Mouse (Mus musculus) lung, postnatal 0 days (tissue): Measurements from ENCODE around the gene Gsto2. TPM values are rescaled to one million over a fixed set of nuclear protein-coding genes. Genes with fewer than 3 reads are reported as not detected.

Source experiments
- ATAC-seq: fragments of 200-750 bp; cut with Nextera tagmentation; 2 replicates; pipeline ENCODE4 v1.8.0; 2017; ENCODE audit warnings: moderate library complexity
- DNase-seq: peaks from one replicate; pipeline ENCODE4 v3.0.0-alpha.2; 2016; ENCODE audit warnings: low spot score
- H3K27ac ChIP-seq: fragments of 300-500 bp; sonication (generic); 2 replicates; pipeline ENCODE4 v1.5.1; 2014; ENCODE audit warnings: antibody characterized with exemption, mild to moderate bottlenecking, low read length, mixed read lengths
- H3K27me3 ChIP-seq: fragments of 300-500 bp; sonication (generic); replicated peaks from 2 replicates; pipeline ENCODE4 v1.6.1; 2014; ENCODE audit warnings: low read length, mixed read lengths; ENCODE audit not compliant: insufficient read depth
- H3K36me3 ChIP-seq: fragments of 300-500 bp; sonication (generic); 2 replicates; pipeline ENCODE4 v1.6.1; 2014; ENCODE audit warnings: low read length, mixed read lengths; ENCODE audit not compliant: insufficient read depth
- H3K4me1 ChIP-seq: fragments of 300-500 bp; sonication (generic); 2 replicates; pipeline ENCODE4 v1.6.1; 2014; ENCODE audit warnings: antibody characterized with exemption, low read depth, low read length, mixed read lengths; ENCODE audit not compliant: insufficient read depth
- H3K4me2 ChIP-seq: fragments of 300-500 bp; sonication (generic); replicated peaks from 2 replicates; pipeline ENCODE4 v1.6.1; 2014; ENCODE audit warnings: low read depth, mild to moderate bottlenecking, low read length, moderate library complexity, mixed read lengths
- H3K4me3 ChIP-seq: fragments of 300-500 bp; sonication (generic); 2 replicates; pipeline ENCODE4 v1.5.1; 2014; ENCODE audit warnings: low read depth, low read length
- H3K9ac ChIP-seq: fragments of 300-500 bp; sonication (generic); replicated peaks from 2 replicates; pipeline ENCODE4 v1.6.1; 2014; ENCODE audit warnings: low read depth, mild to moderate bottlenecking
- H3K9me3 ChIP-seq: fragments of 300-500 bp; sonication (generic); 2 replicates; pipeline ENCODE4 v1.6.1; 2016; ENCODE audit warnings: low read length, mixed read lengths
- CTCF ChIP-seq: IDR thresholded peaks from 2 replicates; pipeline ENCODE4 v1.5.1; 2016; ENCODE audit warnings: antibody characterized with exemption, mild to moderate bottlenecking
- EP300 ChIP-seq: IDR thresholded peaks from 2 replicates; pipeline ENCODE4 v1.6.1; 2016; ENCODE audit warnings: antibody characterized with exemption, mild to moderate bottlenecking, control low read depth
- WGBS: fragments of 180-500 bp; shearing (Covaris S2); extraction: QIAGEN DNeasy Blood & Tissue Kit; methylation state at CpG from one replicate; pipeline ENCODE4 v1.1.7; 2014; 5-methylcytosine and 5-hydroxymethylcytosine counted together
- polyA plus RNA-seq: library from polyadenylated mRNA; unstranded; fragments of >200 nt; fragmentation: Nextera tagmentation; extraction: Ambion mirVana; gene quantifications from 2 replicates; pipeline ENCODE4 v1.2.1, GENCODE M21; 2015

Gsto2 gene
- polyA plus RNA-seq, 1 experiment from 2014 or later = 2.1 TPM

- peaks cover 13% of the 10 kb centered on the region; the same call in 1 of the 2 replicates for H3K4me1 ChIP-seq
- DNase-seq = peak; percentile 75
- peak overlapping the region; percentile 83 for H3K4me2 ChIP-seq
Measured at GRCm38 (mm10) chr19:47918455-47919101, 53.2 kb downstream of the Gsto2 start.

GRCm38 (mm10) chr19:47919126-47919965 lies 54.0 kb downstream of the Gsto2 start, which contains the start of the genes Cfap43 and Itprip:
Gene Cfap43, minus strand, starts transcription at chr19:47919287.
Gene Itprip, minus strand, starts transcription at chr19:47919299.
- Histone ChIP-seq H3K27ac (peak within 1 kb of the TSS; percentile 99), H3K27me3 (no peaks in the 10 kb centered on the region), H3K4me3 (peak within 1 kb of the TSS; percentile 89), H3K9me3 (no peaks in the 10 kb centered on the region), H3K4me1 (peaks cover 13% of the 10 kb centered on the region; the same call in 1 of the 2 replicates), H3K9ac (peak within 1 kb of the TSS; percentile 72), H3K36me3 (no peaks in the 10 kb centered on the region), H3K4me2 (peak within 1 kb of the TSS; percentile 83)
- under 1% methylated on average over 48 of the region's 48 CpGs for whole genome bisulfite sequencing
- peak; percentile 89 for ATAC-seq
- peak; percentile 97 for DNase-seq
- peak; percentile 83 for TF ChIP-seq EP300
- TF ChIP-seq CTCF = peak; percentile 71

More at GRCm38 (mm10) chr19:47918455-47919101, 53.2 kb downstream of the Gsto2 start:
- Histone ChIP-seq H3K9ac (peak overlapping the region; percentile 72), H3K27ac (peak overlapping the region; percentile 99), H3K36me3 (no peaks in the 10 kb centered on the region), H3K4me3 (peak overlapping the region; percentile 89), H3K9me3 (no peaks in the 10 kb centered on the region), H3K27me3 (no peaks in the 10 kb centered on the region)
- peak; percentile 6 for ATAC-seq
- 3% methylated on average over 29 of the region's 29 CpGs for WGBS
- no peak for TF ChIP-seq EP300
- TF ChIP-seq CTCF = no peak

- WGBS = 0% methylated on average over 8 of the region's 8 CpGs
- DNase-seq = no peak
- no peaks in the 10 kb centered on the region for H3K27me3 ChIP-seq
- peak; percentile 25 for ATAC-seq
- H3K27ac ChIP-seq = peak overlapping the region; percentile 99
- H3K36me3 ChIP-seq = no peaks in the 10 kb centered on the region
- H3K9ac ChIP-seq = peak overlapping the region; percentile 72; the same call in 1 of the 2 replicates
- 0 out of 2 replicates have a peak, but pooled peaks have one; percentile 45 for TF ChIP-seq EP300
- TF ChIP-seq CTCF = no peak
- peaks cover 13% of the 10 kb centered on the region; the same call in 1 of the 2 replicates for H3K4me1 ChIP-seq
- H3K9me3 ChIP-seq = no peaks in the 10 kb centered on the region
- H3K4me3 ChIP-seq = peak overlapping the region; percentile 89
- H3K4me2 ChIP-seq = peak overlapping the region; percentile 83
Measured at GRCm38 (mm10) chr19:47919966-47920375, 54.6 kb downstream of the Gsto2 start.

- DNase-seq = no peak
- WGBS = 47% methylated on average over 7 of the region's 7 CpGs
- Histone ChIP-seq H3K4me1 (0 out of 2 replicates have a peak, but pooled peaks cover 1% of the 10 kb centered on the region), H3K27ac (no peak overlapping the region), H3K36me3 (no peaks in the 10 kb centered on the region), H3K4me3 (no peak overlapping the region), H3K4me2 (no peak overlapping the region), H3K9ac (no peak overlapping the region), H3K27me3 (no peaks in the 10 kb centered on the region), H3K9me3 (no peaks in the 10 kb centered on the region)
- TF ChIP-seq CTCF (no peak), EP300 (peak; percentile 57)
- ATAC-seq = peak; percentile 22; the same call in 1 of the 2 replicates
Measured at GRCm38 (mm10) chr19:47925819-47926218, 60.5 kb downstream of the Gsto2 start.

- H3K4me2 ChIP-seq = no peak overlapping the region
- 77% methylated on average over 2 of the region's 2 CpGs for WGBS
Measured at GRCm38 (mm10) chr19:47927032-47927431, 61.7 kb downstream of the Gsto2 start.

GRCm38 (mm10) chr19:47929043-47929442 lies 63.7 kb downstream of the Gsto2 start:
- Histone ChIP-seq H3K4me1 (no peaks in the 10 kb centered on the region; the same call in 1 of the 2 replicates), H3K9ac (no peak overlapping the region), H3K4me2 (no peak overlapping the region), H3K9me3 (no peaks in the 10 kb centered on the region), H3K36me3 (no peaks in the 10 kb centered on the region), H3K27me3 (no peaks in the 10 kb centered on the region), H3K27ac (peak overlapping the region; percentile 81), H3K4me3 (no peak overlapping the region)
- DNase-seq (peak; percentile 91), ATAC-seq (peak; percentile 92)
- WGBS = 56% methylated on average over 4 of the region's 4 CpGs
- TF ChIP-seq EP300 (peak; percentile 88), CTCF (no peak)

More at GRCm38 (mm10) chr19:47927032-47927431, 61.7 kb downstream of the Gsto2 start:
- H3K27me3 ChIP-seq = no peaks in the 10 kb centered on the region
- H3K9ac ChIP-seq = no peak overlapping the region
- no peak for ATAC-seq
- no peaks in the 10 kb centered on the region for H3K36me3 ChIP-seq
- DNase-seq = no peak
- no peak overlapping the region for H3K4me3 ChIP-seq
- H3K27ac ChIP-seq = no peak overlapping the region
- TF ChIP-seq CTCF (no peak), EP300 (no peak)
- no peaks in the 10 kb centered on the region for H3K4me1 ChIP-seq
- no peaks in the 10 kb centered on the region for H3K9me3 ChIP-seq
